Mouse (Mus musculus) cerebellum, postnatal 25 days (tissue): Measurements from ENCODE around the gene AC134908.4.
"Not testable (repeated sequence)": the region's sequence is repeated elsewhere in the genome, so short reads cannot be mapped to it uniquely, and the experiment has no call there.

Source experiments
- DNase-seq, 2 experiments: peaks; one replicate each; pipeline ENCODE4 v3.0.0; 2021; ENCODE audit warnings: mixed read lengths in 2 of 2

The AC134908.4 gene

GRCm38 (mm10) chr17:25765886-25766285 lies 29.6 kb downstream of the AC134908.4 start:
- no peak for DNase-seq

- DNase-seq, result no peak
Measured at GRCm38 (mm10) chr17:25762591-25762990, 32.9 kb downstream of the AC134908.4 start.

GRCm38 (mm10) chr17:25761561-25761970 lies 33.9 kb downstream of the AC134908.4 start:
- DNase-seq, result no peak

- no peak for DNase-seq
Measured at GRCm38 (mm10) chr17:25760148-25760547, 35.3 kb downstream of the AC134908.4 start.

DNA sequence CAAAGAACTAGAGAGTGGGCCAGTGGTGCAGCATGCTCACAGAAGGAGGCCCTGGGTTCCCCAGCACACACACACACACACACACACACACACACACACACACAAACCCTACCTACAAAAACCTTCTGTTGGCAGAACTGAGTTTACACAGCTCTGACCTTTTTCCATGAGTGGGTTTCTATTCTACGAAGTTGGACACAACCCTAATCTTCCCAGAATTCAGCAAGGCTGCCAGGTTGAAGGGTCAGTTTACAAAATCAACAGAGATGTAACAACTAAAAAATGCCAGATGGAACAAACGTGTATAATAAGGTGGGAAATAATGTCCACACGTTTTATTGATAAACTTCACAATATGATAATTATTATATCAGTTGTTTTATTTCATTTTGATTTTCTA lies 37.8 kb downstream of the AC134908.4 start:
- DNase-seq, result no peak

- DNase-seq, result no peak
Measured at GRCm38 (mm10) chr17:25756378-25757242, 38.8 kb downstream of the AC134908.4 start.

DNA sequence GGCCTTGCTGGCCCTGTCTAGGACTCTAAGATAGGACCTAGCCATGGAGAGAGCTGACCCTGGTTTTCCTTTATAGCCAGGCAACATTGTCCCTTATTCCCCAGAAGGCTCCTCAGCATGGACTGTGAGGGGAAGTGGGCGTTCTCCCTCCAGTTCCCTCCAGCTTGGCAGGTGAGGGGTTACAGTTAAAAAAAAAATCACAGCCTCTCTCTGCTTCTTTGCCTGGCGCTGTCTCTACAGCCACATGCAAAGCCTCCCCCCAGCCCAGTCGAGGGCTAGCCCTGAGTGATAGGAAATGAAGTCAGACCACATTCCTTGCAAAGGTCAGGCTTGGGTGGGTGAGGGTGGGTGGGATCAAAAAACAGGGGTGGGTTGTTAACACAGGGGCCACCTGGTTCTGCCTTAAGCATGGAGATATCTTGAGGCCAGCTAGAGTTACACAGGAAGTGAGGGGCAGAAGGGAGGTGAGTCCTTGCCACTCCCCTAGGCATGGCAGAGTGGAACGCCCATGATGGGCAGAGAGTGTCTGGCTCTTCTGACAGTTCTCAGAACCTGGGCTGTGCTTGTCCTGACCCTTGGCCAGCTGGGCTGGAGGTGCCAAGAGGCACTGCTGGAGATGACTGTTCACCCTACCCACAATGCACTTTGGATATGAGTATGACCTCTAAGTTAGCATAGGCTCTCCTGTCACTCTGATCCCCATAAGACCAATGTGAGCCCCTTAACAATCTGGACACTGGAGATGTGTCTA lies 39.7 kb downstream of the AC134908.4 start:
- no peak for DNase-seq

DNA sequence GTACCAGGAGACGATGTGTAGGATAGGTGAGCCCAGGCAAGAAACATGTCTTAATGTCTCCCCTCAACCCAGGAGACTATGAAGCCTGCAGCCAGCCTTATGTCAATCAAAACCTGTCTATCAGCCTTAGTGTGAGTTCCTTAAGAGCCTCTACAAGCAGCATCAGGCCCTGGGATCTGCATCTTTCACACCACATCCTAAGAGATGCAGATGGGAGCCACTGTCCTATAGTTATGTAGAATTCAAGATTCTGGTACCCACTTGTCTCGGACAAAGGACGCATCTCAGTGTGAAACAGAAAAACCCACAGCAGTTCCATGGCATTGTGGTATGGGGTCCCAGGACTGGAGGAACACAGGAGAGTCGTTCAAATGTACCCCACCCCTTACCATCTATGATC lies 40.4 kb downstream of the AC134908.4 start:
- no peak for DNase-seq

DNA sequence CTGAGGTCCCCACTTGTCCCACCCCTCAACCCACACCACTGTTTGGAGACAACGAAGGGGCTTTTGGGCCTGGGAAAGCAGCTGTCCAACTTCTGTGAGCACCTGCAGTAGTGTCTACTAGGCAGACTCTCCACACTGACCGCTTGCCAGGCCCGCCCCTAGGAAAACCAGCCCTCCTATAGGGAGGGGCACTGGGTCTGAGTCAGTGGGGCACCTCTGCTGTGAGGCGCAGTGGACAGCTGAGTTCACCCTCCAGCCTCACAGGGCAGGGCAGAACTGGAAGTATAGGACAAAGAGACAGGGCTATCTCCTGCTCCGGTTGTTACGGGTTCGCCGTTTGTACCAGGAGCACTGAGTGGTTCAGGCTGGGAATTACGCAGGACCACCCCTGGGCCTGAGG lies 41.2 kb downstream of the AC134908.4 start, which contains the start of gene Msln:
Gene Msln, minus strand, starts transcription at position 138 of the 400 bp plus-strand sequence.
- DNase-seq, result no peak

DNA sequence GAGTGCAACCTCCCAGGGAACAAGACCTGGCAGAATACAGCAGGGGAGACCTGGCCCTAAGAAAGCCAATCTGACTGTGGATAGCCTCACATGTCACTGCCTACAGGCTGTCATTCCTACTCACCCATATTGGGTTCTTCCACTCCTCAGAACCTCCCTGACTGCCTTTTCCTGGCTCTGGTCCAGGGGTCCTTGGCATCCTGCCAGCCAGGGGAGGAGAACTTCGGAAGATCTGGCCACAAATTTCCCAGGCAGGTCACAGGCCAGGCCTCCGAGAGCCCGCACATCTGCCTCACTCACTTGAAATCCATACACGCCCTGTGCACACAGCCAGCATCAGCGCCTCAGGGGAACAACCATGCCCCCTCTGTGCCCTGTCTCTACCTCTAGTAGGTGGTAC lies 44.0 kb downstream of the AC134908.4 start:
- peak in 1 of 2 experiments; percentile 45 for DNase-seq

DNA sequence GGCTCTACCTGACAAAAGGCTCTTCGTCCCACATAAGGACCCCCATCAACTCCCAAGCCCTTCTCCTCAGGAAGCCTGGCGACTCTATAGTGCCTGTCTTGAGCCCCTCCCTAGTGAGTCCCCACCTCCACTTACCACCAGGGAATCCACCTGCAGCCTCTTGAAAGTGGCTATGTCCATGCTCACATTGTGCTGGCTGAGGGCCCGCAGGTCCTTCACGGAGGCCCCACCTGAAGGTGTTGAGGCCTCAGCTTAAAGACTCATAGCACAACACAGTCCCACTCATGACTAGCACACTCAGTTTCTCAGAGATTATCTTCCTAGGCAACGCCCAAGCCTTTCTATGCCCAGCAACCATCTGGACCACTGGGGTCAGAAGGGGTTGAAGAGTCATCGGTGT lies 46.1 kb downstream of the AC134908.4 start:
- DNase-seq, result no peak

- DNase-seq, result no peak
Measured at GRCm38 (mm10) chr17:25748238-25748637, 47.2 kb downstream of the AC134908.4 start.

DNA sequence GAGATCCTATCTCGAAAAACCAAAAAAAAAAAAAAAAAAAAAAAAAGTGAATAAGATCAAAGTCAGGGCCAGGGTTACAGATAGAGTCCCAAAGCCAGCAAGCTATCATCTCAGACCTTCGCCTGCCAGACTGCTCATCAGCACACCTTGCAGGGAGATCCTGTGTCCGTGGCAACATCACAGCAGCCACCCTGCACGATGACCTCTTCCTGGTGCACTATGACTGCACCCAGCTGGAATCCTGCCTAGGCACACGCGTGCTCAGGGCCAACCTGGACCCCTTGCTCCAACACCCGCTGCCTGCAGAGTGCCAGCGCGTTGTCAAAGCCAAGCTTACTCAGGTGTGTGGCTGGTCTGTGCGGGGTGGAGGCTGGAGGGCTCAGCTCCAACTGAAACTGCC lies 51.1 kb downstream of the AC134908.4 start:
- no peak for DNase-seq

GRCm38 (mm10) chr17:25743831-25744230 lies 51.6 kb downstream of the AC134908.4 start:
- no peak for DNase-seq

- not testable (repeated sequence) for DNase-seq
Measured at GRCm38 (mm10) chr17:25741471-25741870, 54.0 kb downstream of the AC134908.4 start.
